Mouse (Mus musculus): ENCODE results near the gene Cited1. TPM values are rescaled to one million over a fixed set of nuclear protein-coding genes. Genes with fewer than 3 reads are reported as not detected.
"Not testable (repeated sequence)": the region's sequence is repeated elsewhere in the genome, so short reads cannot be mapped to it uniquely, and the experiment has no call there.

Cited1 gene
- total RNA-seq (2021) = 1.7 and 2.1 TPM in 2 replicates
- long read RNA-seq, experiment 1 = 0 reads
- long read RNA-seq, experiment 2, partial matches to known transcripts = 0 of 1 reads
- long read RNA-seq, experiment 2, other reads (novel, unspliced or antisense) = 0 of 1 reads

- peak; percentile 74 for DNase-seq
Measured at GRCm38 (mm10) chrX:102251937-102252860, at the start of gene Cited1. Gene Cited1, minus strand, starts transcription at chrX:102252181.

- DNase-seq = no peak
Measured at GRCm38 (mm10) chrX:102284889-102285288, 32.9 kb upstream of the Cited1 start.

- no peak for DNase-seq
Measured at GRCm38 (mm10) chrX:102262620-102263345, 10.8 kb upstream of the Cited1 start.

GRCm38 (mm10) chrX:102259772-102260171 is 7.8 kb upstream of the Cited1 start:
- DNase-seq = no peak

DNA sequence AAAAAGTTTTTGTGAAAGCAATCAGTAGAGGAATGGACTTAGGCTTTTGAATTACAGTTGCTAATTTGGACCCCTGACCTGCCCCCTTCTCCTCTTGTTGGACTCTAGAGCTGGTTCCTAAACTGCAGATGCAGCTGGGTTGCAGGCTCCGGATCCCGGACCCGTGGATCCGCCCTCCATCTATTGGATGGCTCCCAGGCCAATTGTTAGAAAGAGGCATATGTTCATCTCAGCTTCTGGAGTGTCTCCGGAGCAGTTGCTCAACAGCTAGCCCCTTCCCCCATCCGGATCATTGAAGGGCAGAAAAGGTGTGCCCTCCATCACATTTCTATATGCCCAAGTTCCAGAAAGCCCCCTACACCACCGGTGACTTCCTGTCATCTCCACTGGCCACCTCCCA is 1.9 kb upstream of the Cited1 start:
- DNase-seq = peak; percentile 19

DNA sequence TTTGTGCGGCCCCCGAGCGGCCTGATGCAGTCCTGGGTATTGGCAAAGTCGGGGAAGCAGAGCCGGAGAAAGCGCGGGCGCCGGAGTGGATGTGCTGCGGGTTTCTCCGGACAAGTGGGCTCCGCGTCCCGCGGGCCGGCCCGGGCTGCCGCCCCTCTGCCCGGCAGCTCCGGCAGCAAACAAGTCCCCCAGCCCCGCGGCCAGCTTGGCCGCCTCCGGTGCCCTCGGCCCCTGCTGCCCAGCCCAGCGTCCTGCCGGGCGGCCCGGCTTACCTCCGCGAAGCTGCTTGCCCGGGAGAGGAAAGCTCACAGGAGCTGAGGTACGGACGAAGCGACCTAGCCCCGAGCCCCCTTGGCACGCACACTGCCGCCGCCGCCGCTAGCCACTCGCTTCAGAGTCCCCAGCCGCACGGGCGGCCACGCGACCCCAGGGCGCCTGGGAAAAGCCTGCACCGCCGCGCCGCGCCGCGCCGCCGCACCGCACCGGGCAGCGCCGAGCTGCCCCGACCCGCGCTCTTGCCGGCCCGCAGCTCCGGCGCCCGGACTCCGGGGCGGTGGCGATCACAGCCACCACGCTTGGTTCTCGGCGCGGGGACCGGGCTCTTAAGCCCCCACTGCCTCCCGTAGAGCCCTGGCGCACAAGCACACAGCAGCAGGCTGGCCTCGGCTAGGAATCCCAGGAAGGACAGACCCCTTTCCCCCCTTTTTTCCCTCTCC is 602 bp downstream of the Cited1 start:
- peak; percentile 14 for DNase-seq

GRCm38 (mm10) chrX:102250891-102251170 is 1.1 kb downstream of the Cited1 start:
- DNase-seq = peak; percentile 7

- peak; percentile 11 for DNase-seq
Measured at GRCm38 (mm10) chrX:102250150-102250890, 1.7 kb downstream of the Cited1 start.

- no peak for DNase-seq
Measured at GRCm38 (mm10) chrX:102244334-102244733, 7.6 kb downstream of the Cited1 start.

GRCm38 (mm10) chrX:102219126-102219525 is 32.9 kb downstream of the Cited1 start:
- peak; percentile 53 for DNase-seq

DNA sequence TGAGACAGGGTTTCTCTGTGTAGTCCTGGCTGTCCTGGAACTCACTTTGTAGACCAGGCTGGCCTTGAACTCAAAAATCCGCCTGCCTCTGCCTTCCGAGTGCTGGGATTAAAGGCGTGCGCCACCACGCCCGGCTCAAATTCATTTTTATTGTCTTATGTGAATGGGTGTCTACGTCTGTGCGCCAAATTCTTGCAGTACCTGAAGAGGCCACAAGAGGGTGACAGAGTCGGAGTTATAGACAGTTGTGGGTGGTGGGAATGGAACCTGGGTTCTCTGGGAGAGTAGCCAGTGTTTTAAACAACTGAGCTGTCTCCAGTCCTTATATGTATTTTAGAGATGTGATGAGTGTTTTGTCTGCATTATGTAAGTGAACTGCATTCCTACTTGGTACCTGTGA is 36.6 kb downstream of the Cited1 start:
- DNase-seq = not testable (repeated sequence)

Small RNA genes lying within 50 kb of the gene (microRNA-seq; reads per million reads assigned to microRNA genes)
- gene Gm26318 = 0 reads per million in 2 experiments

Other genes with a start within 250 kb of the Cited1 start
- gene Rtl5, start 180.9 kb downstream of the Cited1 start, total RNA-seq (2021) = 7.8 and 11.4 TPM in 2 replicates
- gene Pin4, start 132.7 kb downstream of the Cited1 start, total RNA-seq (2021) = 68.7 and 82.7 TPM in 2 replicates
- gene Ercc6l, start 95.1 kb downstream of the Cited1 start, total RNA-seq (2021) = 2.6 TPM in 2 replicates
- 948 and 1,120 TPM in 2 replicates for gene Rps4x, start 62.8 kb downstream of the Cited1 start, total RNA-seq (2021)

Measured in adrenal gland, postnatal 14 days (tissue).